Mouse (Mus musculus) CH12.LX (cell line): ENCODE results near the gene Sh3bgrl2. TPM values are rescaled to one million over a fixed set of nuclear protein-coding genes. Genes with fewer than 3 reads are reported as not detected.

Experiments used
- DNase-seq: peaks from one replicate; pipeline ENCODE4 v3.0.0-alpha.2; 2013; ENCODE audit errors: extremely low read depth
- H3K27ac ChIP-seq: 2 replicates; pipeline ENCODE4 v1.5.1; 2012; ENCODE audit warnings: low read depth, mild to moderate bottlenecking, control low read depth, moderate library complexity; ENCODE audit not compliant: insufficient read depth
- H3K27me3 ChIP-seq: replicated peaks from 2 replicates; pipeline ENCODE3; 2012; ENCODE audit warnings: inconsistent platforms
- H3K36me3 ChIP-seq, 2 experiments: replicated peaks in 1 of 2; 2 replicates each; pipeline versions ENCODE3 to v1.6.1; 2012; ENCODE audit warnings: inconsistent platforms in 1 of 2, low read length in 1 of 2, mild to moderate bottlenecking in 1 of 2, mixed read lengths in 1 of 2, moderate library complexity in 1 of 2; ENCODE audit not compliant: control insufficient read depth in 1 of 2, insufficient read depth in 1 of 2
- H3K4me1 ChIP-seq, 2 experiments: 2 replicates each; pipeline ENCODE4 v1.6.1; 2012; ENCODE audit warnings: inconsistent platforms in 1 of 2, moderate library complexity in 1 of 2; ENCODE audit not compliant: insufficient read depth in 2 of 2, control insufficient read depth in 1 of 2
- H3K4me2 ChIP-seq: 2 replicates; pipeline ENCODE4 v1.6.1; 2012; ENCODE audit warnings: low read depth, mild to moderate bottlenecking, control low read depth; ENCODE audit not compliant: poor library complexity, insufficient read depth, severe bottlenecking
- H3K4me3 ChIP-seq, 3 experiments: fragments of 150-350 bp in 1 of 3; sonication (generic) in 1 of 3; replicated peaks in 1 of 3; 2 replicates each; pipeline versions ENCODE3 to v1.5.1; 2011 to 2012; ENCODE audit warnings: low read depth in 2 of 3, low read length in 2 of 3, mild to moderate bottlenecking in 2 of 3, moderate library complexity in 2 of 3, control low read depth in 1 of 3, improper control_type of control experiment in 1 of 3, inconsistent platforms in 1 of 3, mixed read lengths in 1 of 3; ENCODE audit not compliant: poor library complexity in 1 of 3
- H3K79me2 ChIP-seq: replicated peaks from 2 replicates; pipeline ENCODE4 v1.6.1; 2012; ENCODE audit warnings: mild to moderate bottlenecking, moderate library complexity; ENCODE audit not compliant: control insufficient read depth, poor library complexity, insufficient read depth, severe bottlenecking; ENCODE audit errors: extremely low read depth
- H3K9ac ChIP-seq: 2 replicates; pipeline ENCODE4 v1.6.1; 2012; ENCODE audit warnings: low read depth, mild to moderate bottlenecking, control low read depth, moderate library complexity; ENCODE audit not compliant: insufficient read depth
- H3K9me3 ChIP-seq: replicated peaks from 2 replicates; pipeline ENCODE3; 2012; ENCODE audit warnings: low read length, inconsistent platforms, mixed read lengths
- BHLHE40 ChIP-seq: IDR thresholded peaks from 2 replicates; pipeline ENCODE4 v1.6.1; 2011; ENCODE audit warnings: mild to moderate bottlenecking, low read depth, low read length, improper control_type of control experiment
- CHD1 ChIP-seq: IDR thresholded peaks from 2 replicates; pipeline ENCODE4 v1.6.1; 2012; ENCODE audit warnings: low read depth, low read length, improper control_type of control experiment, inconsistent platforms
- CTCF ChIP-seq, 2 experiments: IDR thresholded peaks in 1 of 2; conservative IDR thresholded peaks in 1 of 2; 2 replicates each; pipeline ENCODE4 v1.5.1; 2011 to 2012; ENCODE audit warnings: low read depth in 2 of 2, low read length in 2 of 2, improper control_type of control experiment in 1 of 2, inconsistent platforms in 1 of 2, mild to moderate bottlenecking in 1 of 2, moderate library complexity in 1 of 2
- EP300 ChIP-seq: IDR thresholded peaks from 2 replicates; pipeline ENCODE4 v1.6.1; 2011; ENCODE audit warnings: low read length, improper control_type of control experiment
- JUN ChIP-seq: IDR thresholded peaks from 2 replicates; pipeline ENCODE4 v1.6.1; 2011; ENCODE audit warnings: low read depth, mild to moderate bottlenecking, low read length, improper control_type of control experiment, moderate library complexity; ENCODE audit not compliant: insufficient read depth
- JUND ChIP-seq: conservative IDR thresholded peaks from 2 replicates; pipeline ENCODE4 v1.6.1; 2011; ENCODE audit warnings: low read depth, low read length, improper control_type of control experiment
- MAX ChIP-seq: IDR thresholded peaks from 2 replicates; pipeline ENCODE4 v1.6.1; 2011; ENCODE audit warnings: low read length, improper control_type of control experiment
- MXI1 ChIP-seq: IDR thresholded peaks from 2 replicates; pipeline ENCODE4 v1.6.1; 2011; ENCODE audit warnings: mild to moderate bottlenecking, low read depth, low read length, improper control_type of control experiment
- MYC ChIP-seq: IDR thresholded peaks from 2 replicates; pipeline ENCODE4 v1.6.1; 2011; ENCODE audit warnings: low read depth, mild to moderate bottlenecking, improper control_type of control experiment, low read length
- PAX5 ChIP-seq: IDR thresholded peaks from 2 replicates; pipeline ENCODE4 v1.6.1; 2012; ENCODE audit warnings: low read length, inconsistent platforms, mixed read lengths
- POLR2A ChIP-seq: IDR thresholded peaks from 2 replicates; pipeline ENCODE4 v1.6.1; 2011; ENCODE audit warnings: low read depth, mild to moderate bottlenecking, improper control_type of control experiment, low read length
- SMC3 ChIP-seq: IDR thresholded peaks from 2 replicates; pipeline ENCODE4 v1.6.1; 2011; ENCODE audit warnings: low read depth, low read length, improper control_type of control experiment
- TCF12 ChIP-seq: IDR thresholded peaks from 2 replicates; pipeline ENCODE4 v1.6.1; 2014; ENCODE audit warnings: low read depth, mild to moderate bottlenecking, inconsistent platforms, low read length, improper control_type of control experiment
- UBTF ChIP-seq: IDR thresholded peaks from 2 replicates; pipeline ENCODE4 v1.6.1; 2012; ENCODE audit warnings: low read depth, mild to moderate bottlenecking, inconsistent platforms, low read length, improper control_type of control experiment, moderate library complexity
- USF2 ChIP-seq: conservative IDR thresholded peaks from 2 replicates; pipeline ENCODE4 v1.6.1; 2011; ENCODE audit warnings: low read depth, low read length, improper control_type of control experiment
- ZKSCAN1 ChIP-seq: IDR thresholded peaks from 2 replicates; pipeline ENCODE4 v1.6.1; 2012; ENCODE audit warnings: low read depth, inconsistent platforms, low read length, improper control_type of control experiment, borderline replicate concordance
- dilution Hi-C: fragments of 300-500 bp; cut with MboI; formaldehyde crosslinking; loops from 2 replicates; pipeline ENCODE4 v1.14.3; 2020; ENCODE audit warnings: low sequenced_read_pairs; ENCODE audit not compliant: extremely low pct_unique_long_range_greater_than_20kb, extremely low pct_ligation_motif_present
- in situ Hi-C: fragments of 300-500 bp; cut with MboI; formaldehyde crosslinking; loops from 3 replicates; pipeline ENCODE4 v1.14.3; 2019; ENCODE audit warnings: low sequenced_read_pairs, low pct_ligation_motif_present, low pct_unique_long_range_greater_than_20kb, mixed read lengths
- polyA plus RNA-seq: library from polyadenylated mRNA; unstranded; fragments of >175 nt; gene quantifications from 2 replicates; pipeline ENCODE4 v1.2.1, GENCODE M21; 2012; ENCODE audit warnings: low read depth; ENCODE audit not compliant: insufficient read length
- total RNA-seq, 2 experiments: library from RNA; depleted of rRNA; stranded (reverse); fragments of 300-350 nt in 1 of 2; fragments of >200 nt in 1 of 2; gene quantifications; 2 replicates each; pipeline ENCODE4 v1.2.3; 2012 to 2014

Sh3bgrl2 gene
- total and polyA plus RNA-seq, 3 experiments = 0.04 to 0.27 (median 0.11) TPM

DNA sequence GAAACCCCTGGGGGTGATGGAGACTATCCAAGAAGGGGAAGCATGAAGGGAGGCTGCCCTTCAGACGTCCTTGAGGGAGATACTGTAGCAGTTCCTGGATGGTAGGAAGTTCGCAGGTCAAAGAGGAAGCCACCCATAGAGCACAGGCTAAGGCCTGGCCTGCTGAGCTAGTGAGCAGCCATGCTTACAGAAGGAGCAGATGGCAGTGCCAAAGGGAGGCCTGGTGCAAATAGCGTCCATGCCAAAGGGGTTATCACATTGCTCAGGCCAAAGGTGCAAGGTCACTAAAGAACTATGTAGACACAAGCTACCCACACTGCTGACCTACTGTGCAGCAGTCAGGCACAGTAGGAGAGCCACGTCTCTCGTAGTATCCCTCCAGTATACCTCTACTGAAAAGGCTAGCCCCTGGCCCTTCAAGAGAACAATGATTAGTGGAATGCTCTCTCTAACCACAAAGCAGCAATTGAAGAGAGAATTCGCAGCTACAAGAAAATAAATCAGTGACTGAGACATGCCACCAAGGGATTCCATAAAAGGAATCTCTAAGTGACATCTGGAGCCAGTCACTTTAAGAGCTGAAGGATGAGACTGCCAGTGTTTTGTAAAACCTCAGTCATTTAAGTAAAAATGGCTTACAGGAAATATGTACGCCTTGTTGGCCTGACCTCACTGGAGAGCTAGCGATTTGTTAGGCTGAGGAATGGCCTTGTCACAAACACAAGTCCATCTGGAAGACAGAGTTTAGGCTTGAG lies 57.9 kb downstream of the Sh3bgrl2 start:
- H3K4me3 ChIP-seq = no peak overlapping the region
- DNase-seq = no peak
- H3K9me3 ChIP-seq = no peaks in the 10 kb centered on the region
- dilution Hi-C loops (no loop called here), in situ Hi-C loops (loop anchor here (25.0 kb wide), 2 partner anchors 369 to 744 kb away; no protein-coding TSS in a partner anchor)
- H3K27ac ChIP-seq = no peak overlapping the region
- no peak overlapping the region for H3K4me2 ChIP-seq
- H3K27me3 ChIP-seq = no peaks in the 10 kb centered on the region
- H3K4me1 ChIP-seq = no peaks in the 10 kb centered on the region
- no peak for TF ChIP-seq MAX
- TF ChIP-seq EP300 = no peak
- TF ChIP-seq JUN = no peak
- TF ChIP-seq UBTF = no peak
- no peak for TF ChIP-seq CHD1
- TF ChIP-seq BHLHE40 = no peak
- no peak for TF ChIP-seq MYC
- TF ChIP-seq CTCF (conservative IDR thresholded peaks at IDR 0.05 in 1 of 2, IDR thresholded peaks at IDR 0.05 in 1 of 2; ENCODE audit: low read depth in 2 of 2, low read length in 2 of 2) = no peak
- no peak for TF ChIP-seq SMC3
- TF ChIP-seq TCF12 = no peak
- TF ChIP-seq POLR2A = no peak
- TF ChIP-seq MXI1 = no peak
- TF ChIP-seq JUND = no peak
- no peak for TF ChIP-seq PAX5
- TF ChIP-seq ZKSCAN1 = no peak
- TF ChIP-seq, all 38 proteins: peak for 0
- Histone ChIP-seq H3K79me2 (no peaks in the 10 kb centered on the region), H3K36me3 (no peaks in the 10 kb centered on the region), H3K9ac (no peak overlapping the region)

DNA sequence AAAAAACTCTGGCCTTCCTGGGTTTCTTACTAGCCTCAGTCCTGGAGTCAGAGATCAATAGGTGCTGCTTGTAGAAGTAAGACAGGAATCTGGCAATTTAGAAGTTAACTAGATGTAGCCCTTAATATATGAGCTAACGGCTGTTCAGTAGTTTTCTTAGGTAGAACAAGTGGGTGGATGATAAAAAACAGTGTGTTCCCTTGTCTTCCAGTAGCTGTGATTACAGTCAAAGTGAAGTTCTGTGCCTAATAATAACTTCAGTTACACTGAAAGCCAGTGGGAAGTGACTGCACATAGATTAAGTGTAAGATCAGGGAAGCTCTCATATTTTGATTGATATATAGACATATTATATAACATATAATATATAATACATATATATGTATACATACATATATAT lies 60.0 kb downstream of the Sh3bgrl2 start:
- in situ Hi-C loops = loop anchor here (25.0 kb wide), 2 partner anchors 371 to 746 kb away; no protein-coding TSS in a partner anchor
- no peak overlapping the region for H3K9ac ChIP-seq
- no peak overlapping the region for H3K27ac ChIP-seq
- TF ChIP-seq SMC3 (no peak), USF2 (no peak)
- dilution Hi-C loops = no loop called here
- no peak overlapping the region for H3K4me2 ChIP-seq
- H3K4me1 ChIP-seq = no peaks in the 10 kb centered on the region
- H3K4me3 ChIP-seq = no peak overlapping the region
- no peaks in the 10 kb centered on the region for H3K9me3 ChIP-seq
- no peaks in the 10 kb centered on the region for H3K27me3 ChIP-seq
- DNase-seq = no peak
- H3K79me2 ChIP-seq = no peaks in the 10 kb centered on the region
- no peaks in the 10 kb centered on the region for H3K36me3 ChIP-seq
